Mouse (Mus musculus): Measurements from ENCODE around the gene Clps. TPM values are rescaled to one million over a fixed set of nuclear protein-coding genes. Genes with fewer than 3 reads are reported as not detected.
"Not testable (repeated sequence)": the region's sequence is repeated elsewhere in the genome, so short reads cannot be mapped to it uniquely, and the experiment has no call there.

The Clps gene
- total RNA-seq, 2 experiments from 2014 or later, result not detected

GRCm38 (mm10) chr17:28556635-28557396, 3.8 kb downstream of the Clps start:
- no peak for DNase-seq
- intact Hi-C loops (cut with DNase I; ENCODE audit: low total_unique reads), result no loop called here

DNA sequence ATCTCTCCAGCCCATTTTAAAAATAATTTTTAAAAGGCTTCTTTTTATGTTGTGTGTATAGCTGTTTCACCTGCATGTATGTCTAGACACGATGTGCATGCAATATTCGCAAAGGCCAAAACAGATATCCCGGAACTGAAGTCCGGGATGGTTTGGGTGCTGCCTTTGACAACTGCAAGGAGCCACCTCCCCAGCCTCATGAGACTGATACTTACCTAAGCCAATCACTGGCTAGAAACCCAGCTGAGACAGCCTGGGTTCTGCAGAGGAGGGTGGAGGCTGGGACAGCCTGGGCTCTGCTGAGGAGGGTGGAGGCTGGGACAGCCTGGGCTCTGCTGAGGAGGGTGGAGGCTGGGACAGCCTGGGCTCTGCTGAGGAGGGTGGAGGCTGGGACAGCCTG, 6.5 kb downstream of the Clps start:
- intact Hi-C loops (cut with DNase I; ENCODE audit: low total_unique reads); DNase-seq: not testable (repeated sequence)

GRCm38 (mm10) chr17:28553040-28553793, 7.3 kb downstream of the Clps start:
- DNase-seq, result peak; percentile 60
- intact Hi-C loops (cut with DNase I; ENCODE audit: low total_unique reads), result no loop called here

DNA sequence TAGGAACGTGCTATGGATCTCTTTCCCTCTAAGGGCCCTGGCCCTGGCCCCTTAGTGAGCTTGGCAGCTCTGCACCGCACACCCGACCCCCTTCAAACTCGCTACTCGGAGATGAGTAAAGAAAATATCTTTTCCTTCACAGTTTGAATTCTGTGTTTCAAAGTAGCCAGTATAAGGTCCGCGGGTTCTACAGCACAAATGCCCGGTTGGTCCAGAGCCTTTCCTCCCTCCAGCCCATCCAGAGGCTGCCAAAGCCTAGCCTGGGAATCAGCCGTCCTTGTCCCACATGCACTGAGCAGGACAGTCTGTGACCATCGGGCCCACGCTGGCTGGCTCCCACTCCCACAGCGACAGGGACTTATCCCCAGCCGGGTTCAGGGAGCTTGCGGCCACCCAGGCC, 11.5 kb downstream of the Clps start, which contains the start of gene Clpsl2:
Gene Clpsl2, plus strand, starts transcription at position 301 of the 400 bp plus-strand sequence.
- intact Hi-C loops (cut with DNase I; ENCODE audit: low total_unique reads), result no loop called here
- DNase-seq, result no peak

DNA sequence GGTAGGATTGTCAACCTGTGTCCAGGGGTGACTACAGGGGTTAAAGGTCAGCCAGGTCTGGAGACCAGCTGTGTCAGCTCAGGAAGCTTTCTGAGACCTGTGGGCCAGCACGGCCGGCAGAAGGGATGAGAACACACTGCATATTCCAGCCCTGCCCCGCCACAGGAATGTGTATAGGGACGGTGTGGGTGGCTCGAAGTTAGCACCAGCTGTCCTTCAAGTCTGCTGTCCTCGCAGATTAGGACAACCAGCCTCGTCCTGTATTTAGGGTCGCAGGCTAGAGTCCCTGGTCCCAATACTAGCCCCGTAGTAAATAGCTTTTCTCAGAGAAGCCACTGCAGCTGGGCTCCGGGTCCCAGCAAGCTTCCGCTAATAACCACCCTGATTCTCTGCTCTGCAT, 12.0 kb downstream of the Clps start:
- DNase-seq, result no peak
- intact Hi-C loops (cut with DNase I; ENCODE audit: low total_unique reads), result no loop called here

GRCm38 (mm10) chr17:28546925-28547324, 13.6 kb downstream of the Clps start:
- intact Hi-C loops (cut with DNase I; ENCODE audit: low total_unique reads), result no loop called here
- no peak for DNase-seq

DNA sequence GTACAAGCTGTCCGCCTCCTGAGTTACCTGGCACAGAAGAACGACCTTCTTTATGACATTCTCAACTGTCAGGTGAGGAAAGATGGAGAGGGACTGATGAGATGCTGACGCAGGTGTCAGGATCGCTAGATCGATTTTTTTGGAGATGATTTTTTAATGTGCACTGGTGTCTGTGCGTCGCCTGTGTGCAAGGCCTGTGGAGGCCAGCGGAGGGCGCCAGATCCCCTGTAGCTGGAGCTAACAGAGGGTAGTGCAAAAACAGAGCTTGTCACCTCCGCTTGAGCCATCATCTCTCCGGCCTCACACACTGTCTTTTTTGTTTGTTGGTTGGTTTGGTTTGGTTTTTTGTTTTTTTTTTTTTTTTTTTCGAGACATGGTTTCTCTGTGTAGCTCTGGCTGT, 22.7 kb downstream of the Clps start:
- intact Hi-C loops (cut with DNase I; ENCODE audit: low total_unique reads), result no loop called here
- DNase-seq, result no peak

DNA sequence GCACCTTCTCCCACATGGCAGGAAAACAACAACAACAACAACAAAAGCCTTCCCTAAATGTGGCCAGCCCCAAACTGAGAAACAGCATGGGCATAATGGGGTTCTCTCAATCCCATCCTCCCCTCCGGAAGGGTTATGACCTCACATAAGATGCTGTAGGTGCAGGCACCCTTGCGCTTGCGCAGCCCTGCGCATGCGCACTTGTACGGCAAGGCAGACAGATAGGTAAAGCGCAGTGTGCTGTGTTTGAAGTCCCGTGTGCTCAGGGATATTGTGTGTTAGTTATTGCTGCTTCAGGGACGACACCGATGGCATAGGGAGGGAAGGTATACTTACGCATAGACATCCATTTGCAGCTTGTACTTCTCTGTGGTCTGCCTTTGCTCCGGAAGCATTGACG, 27.2 kb downstream of the Clps start:
- intact Hi-C loops (cut with DNase I; ENCODE audit: low total_unique reads), result no loop called here
- no peak for DNase-seq

DNA sequence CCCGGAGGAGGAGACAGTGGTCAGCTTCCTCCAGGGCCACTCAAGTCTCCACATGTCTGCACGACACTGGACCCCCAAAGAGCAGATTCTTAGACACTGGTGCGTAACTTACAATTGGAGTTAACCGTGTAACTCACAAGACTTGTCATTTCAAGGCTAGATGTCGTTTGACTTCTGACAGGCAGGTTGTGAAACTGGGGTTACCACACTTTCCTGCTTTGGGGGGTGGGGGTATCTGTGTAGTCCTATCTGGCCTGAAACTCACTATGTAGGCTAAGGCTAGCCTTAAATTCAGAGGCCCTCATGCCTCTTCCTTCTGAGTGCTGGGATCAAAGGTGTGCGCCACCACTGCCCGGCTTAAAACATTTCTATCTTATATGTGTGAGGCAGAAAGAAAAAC, 28.0 kb downstream of the Clps start:
- intact Hi-C loops (cut with DNase I; ENCODE audit: low total_unique reads), result no loop called here

GRCm38 (mm10) chr17:28531946-28532345, 28.6 kb downstream of the Clps start:
- DNase-seq, result no peak
- intact Hi-C loops (cut with DNase I; ENCODE audit: low total_unique reads), result no loop called here

More for the DNA sequence above, 28.0 kb downstream of the Clps start:
- no peak for DNase-seq

DNA sequence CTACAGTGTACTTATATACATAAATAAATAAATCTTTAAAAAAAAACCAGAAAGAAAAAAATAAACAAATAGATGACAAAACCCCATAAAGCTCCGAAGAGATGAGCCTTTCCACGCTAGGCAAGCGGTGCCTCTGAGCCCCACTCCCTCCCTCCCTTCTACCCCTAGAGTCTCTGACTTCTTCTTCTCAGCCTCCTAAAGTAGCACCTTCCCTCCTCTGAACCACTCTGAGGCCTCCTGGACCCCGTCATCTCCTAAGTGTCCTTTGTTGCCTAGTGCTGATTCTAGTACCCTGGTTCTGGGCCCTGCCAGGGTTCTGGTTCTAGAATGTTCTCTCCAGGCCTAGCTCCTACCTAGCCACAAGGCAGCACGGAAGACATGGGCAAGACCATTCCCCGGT, 30.1 kb downstream of the Clps start, which contains the start of gene Armc12:
Gene Armc12, plus strand, starts transcription at position 301 of the 400 bp plus-strand sequence.
- intact Hi-C loops (cut with DNase I; ENCODE audit: low total_unique reads), result no loop called here
- DNase-seq, result no peak

DNA sequence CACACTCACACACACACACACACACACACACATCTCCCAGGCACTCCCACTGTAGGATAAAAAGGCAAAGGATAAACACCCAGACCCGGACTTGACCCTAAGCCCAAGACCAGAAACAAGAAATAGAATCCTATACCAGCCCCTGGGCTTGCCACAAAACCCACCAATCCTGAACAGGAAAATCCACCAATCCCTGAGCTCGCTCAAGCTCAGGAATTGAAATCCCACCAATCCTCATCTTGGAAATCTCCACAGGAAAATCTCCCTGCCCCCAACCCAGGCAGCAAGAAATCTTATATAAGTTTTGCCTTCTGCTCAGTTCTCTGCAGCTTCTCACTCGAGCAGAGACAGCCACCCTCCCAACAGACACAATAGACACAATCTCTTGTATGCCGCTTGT, 31.4 kb downstream of the Clps start:
- DNase-seq, result no peak
- intact Hi-C loops (cut with DNase I; ENCODE audit: low total_unique reads), result loop anchor here (5.0 kb wide), 2 partner anchors 122 to 142 kb away; no protein-coding TSS in a partner anchor

DNA sequence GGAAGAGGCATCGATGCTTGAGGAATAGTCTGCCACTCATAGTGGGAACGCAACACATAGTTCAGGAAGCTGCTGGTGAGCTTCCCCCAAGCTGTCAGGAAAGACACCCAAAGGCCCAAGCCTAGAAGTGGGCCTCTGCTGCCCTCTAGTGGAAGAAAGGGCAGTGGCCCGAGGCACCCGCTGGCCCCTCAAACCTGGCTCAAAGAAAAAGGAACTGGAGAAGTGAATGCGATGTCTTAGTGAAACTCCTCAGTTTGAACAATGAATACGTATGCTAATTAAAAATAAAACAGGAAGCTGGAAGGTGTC, 32.6 kb downstream of the Clps start:
- intact Hi-C loops (cut with DNase I; ENCODE audit: low total_unique reads), result loop anchor here (5.0 kb wide), 2 partner anchors 121 to 141 kb away; no protein-coding TSS in a partner anchor
- DNase-seq, result peak; percentile 82

DNA sequence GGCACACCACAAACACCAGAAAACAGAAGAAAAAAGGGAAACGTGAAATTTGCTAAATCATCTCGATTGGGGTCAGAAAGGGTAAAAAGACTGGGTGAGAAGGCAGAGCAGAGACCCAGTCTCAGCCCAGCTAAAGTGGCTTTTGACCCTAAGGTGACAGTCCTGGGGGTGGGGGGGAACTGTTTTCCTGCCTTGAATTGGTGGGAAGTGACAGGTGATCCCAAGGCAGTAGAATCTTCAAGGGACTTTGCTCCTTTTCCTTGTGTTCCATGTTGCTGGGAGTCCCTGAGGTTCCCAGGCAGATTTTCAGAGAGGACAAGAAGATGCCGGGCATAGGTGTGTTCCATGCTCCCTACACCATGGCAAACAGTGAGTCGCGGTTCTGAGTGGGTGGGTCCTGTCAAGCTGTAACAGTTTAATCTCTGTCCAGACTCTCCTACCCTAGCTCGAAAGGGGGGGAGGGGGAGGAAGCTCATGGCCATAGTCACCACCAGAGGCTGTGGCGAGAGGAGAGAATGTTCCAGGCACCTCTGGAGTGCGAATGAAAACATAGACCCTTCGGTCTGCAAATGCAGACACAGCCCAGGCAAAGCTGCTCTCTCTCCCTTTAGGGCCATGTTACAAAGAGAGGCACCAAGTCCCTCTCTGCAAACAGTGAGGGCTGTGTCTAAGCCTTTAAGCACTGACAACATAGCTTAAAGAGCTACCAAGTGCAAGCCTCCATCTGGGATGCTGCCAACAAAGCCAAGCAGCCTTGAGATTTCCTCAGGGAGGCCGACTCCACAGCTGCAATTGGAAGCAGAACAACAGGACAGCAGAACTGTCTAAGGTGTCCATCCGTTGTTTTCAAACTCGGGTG, 33.2 kb downstream of the Clps start:
- intact Hi-C loops (cut with DNase I; ENCODE audit: low total_unique reads), result loop anchor here (5.0 kb wide), 2 partner anchors 120 to 140 kb away; no protein-coding TSS in a partner anchor
- no peak for DNase-seq

GRCm38 (mm10) chr17:28524831-28525430, 35.6 kb downstream of the Clps start:
- DNase-seq, result no peak
- intact Hi-C loops (cut with DNase I; ENCODE audit: low total_unique reads), result loop anchor here (5.0 kb wide), 3 partner anchors 38 to 138 kb away; no protein-coding TSS in a partner anchor

DNA sequence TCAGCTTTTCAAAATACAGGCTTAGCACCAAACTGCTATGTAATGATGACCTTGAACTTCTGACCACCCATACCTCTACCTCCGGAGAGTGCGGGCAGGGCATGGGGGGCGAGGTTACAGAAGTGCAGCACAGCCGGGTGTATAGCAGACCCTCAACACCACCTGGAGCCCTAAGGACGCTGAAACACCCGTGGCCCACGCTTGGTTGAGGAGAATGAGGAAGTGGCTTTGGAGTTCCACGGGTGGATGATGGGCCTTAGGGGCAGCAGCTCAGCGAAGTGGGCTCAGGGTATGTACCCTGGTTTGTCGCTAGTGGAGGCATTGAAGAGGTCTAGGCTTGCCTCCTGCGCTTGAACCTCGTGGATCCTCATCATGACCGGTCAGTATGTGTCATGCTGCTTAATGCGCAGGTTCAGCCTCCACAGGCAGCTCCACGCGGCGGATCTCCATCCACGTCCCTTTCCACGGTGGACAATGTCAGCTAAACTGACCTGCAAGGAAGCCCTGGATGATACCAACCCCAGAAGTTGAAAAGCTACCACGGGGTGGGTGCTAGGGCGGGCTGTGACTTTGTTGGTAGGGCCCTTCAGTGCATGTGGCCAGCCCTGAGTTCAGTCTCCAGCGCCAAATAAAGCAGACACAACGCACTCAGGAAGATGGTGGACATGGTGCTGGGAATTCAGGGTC, 36.4 kb downstream of the Clps start:
- no peak for DNase-seq
- intact Hi-C loops (cut with DNase I; ENCODE audit: low total_unique reads), result loop anchor here (5.0 kb wide), 1 partner anchor 37 kb away; no protein-coding TSS in a partner anchor

GRCm38 (mm10) chr17:28523355-28524008, 37.1 kb downstream of the Clps start:
- intact Hi-C loops (cut with DNase I; ENCODE audit: low total_unique reads), result loop anchor here (5.0 kb wide), 1 partner anchor 36 kb away; no protein-coding TSS in a partner anchor
- no peak for DNase-seq

All from gastrocnemius, postnatal 14 days (tissue).